Mouse (Mus musculus): Measurements from ENCODE around the gene Etv2. TPM values are rescaled to one million over a fixed set of nuclear protein-coding genes. Genes with fewer than 3 reads are reported as not detected.

The Etv2 gene
- total RNA-seq, 2 experiments from 2014 or later = not detected

DNA sequence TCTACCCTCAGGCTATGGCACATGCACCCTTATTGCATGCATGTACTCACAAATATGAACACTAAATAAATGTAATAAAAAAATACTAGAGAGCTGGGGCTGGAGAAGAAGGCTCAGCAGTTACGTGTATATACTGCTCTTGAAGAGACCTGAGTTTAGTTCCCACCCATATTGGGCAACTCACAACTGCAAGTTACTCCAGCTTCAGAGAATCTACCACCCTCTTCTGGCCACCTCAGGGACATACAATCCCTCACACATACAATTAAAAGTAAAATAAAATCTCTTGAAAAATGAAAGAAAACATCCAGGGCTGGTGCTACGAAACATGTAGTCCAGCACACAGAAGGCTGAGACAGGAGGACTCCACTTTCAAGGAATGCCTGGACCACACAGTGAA is 21.2 kb downstream of the Etv2 start:
- no peak for DNase-seq (ENCODE audit: low spot score in 2 of 2)

- peak; percentile 58 to 67 for DNase-seq (ENCODE audit: low spot score in 2 of 2)
These were observed 22.0 kb downstream of the Etv2 start for GRCm38 (mm10) chr7:30613529-30614112.

- no peak for DNase-seq (ENCODE audit: low spot score in 2 of 2)
These were observed 22.8 kb downstream of the Etv2 start, which contains the start of gene Upk1a for GRCm38 (mm10) chr7:30612654-30613402. TSS of gene Upk1a (minus strand) at chr7:30612847.

DNA sequence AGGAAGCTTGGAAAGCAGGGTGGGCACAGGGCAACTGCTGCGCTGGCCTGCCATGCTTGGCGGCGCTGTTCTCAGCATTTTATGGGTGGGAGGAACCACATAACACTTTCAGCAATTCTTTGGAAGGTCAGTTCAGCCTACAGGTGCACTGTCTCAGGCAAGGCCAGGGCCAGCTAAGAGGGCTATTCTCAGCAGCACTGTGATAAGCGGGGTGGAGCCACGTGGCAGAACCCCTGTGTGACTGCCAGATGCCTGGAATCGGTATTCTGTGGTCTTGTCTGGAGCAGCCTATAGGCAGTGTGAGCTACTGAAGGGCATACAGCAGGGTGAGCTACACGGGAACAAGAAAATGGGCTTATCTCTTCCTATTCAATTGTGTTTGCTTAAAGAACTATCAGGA is 25.6 kb downstream of the Etv2 start:
- no peak for DNase-seq (ENCODE audit: low spot score in 2 of 2)

GRCm38 (mm10) chr7:30608476-30608875 is 27.2 kb downstream of the Etv2 start:
- no peak for DNase-seq (ENCODE audit: low spot score in 2 of 2)

DNA sequence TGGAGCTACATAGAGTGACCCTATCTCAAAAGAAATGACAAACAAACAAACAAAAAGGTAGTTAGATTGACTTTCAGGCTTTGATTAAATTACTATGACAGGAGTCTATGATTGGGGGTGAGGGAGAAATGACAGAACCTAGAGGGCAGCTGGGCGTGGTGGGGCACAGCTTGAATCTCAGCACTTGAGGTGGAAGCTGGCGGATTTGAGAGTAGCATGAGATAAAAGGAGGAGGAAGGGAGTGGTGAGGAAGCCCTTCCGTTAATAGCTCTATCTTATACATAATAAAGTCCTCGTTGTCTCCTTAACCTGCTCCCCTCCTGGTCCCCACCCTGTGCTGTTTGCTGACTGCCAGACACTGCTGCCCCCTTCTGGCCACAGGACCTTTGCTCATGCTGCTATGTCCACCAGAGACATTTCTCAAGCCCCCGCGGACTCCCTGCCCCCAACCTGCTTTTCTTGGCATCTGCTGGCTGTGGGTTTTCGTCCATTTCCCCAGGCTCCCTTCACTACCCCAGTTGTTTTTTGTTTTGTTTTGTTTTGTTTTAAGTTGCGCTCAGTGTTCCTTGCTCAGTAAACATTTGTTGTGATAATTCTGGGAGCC is 27.8 kb downstream of the Etv2 start:
- DNase-seq (ENCODE audit: low spot score in 2 of 2) = peak in 1 of 2 experiments; percentile 56

- no peak for DNase-seq (ENCODE audit: low spot score in 2 of 2)
These were observed 30.7 kb downstream of the Etv2 start for GRCm38 (mm10) chr7:30604944-30605343.

- no peak for DNase-seq (ENCODE audit: low spot score in 2 of 2)
These were observed 31.2 kb downstream of the Etv2 start for GRCm38 (mm10) chr7:30604424-30604823.

- DNase-seq (ENCODE audit: low spot score in 2 of 2) = no peak
These were observed 33.1 kb downstream of the Etv2 start for GRCm38 (mm10) chr7:30602583-30602982.

GRCm38 (mm10) chr7:30600651-30601050 is 35.0 kb downstream of the Etv2 start:
- DNase-seq (ENCODE audit: low spot score in 2 of 2) = no peak

- peak; percentile 78 to 82 for DNase-seq (ENCODE audit: low spot score in 2 of 2)
These were observed 35.7 kb downstream of the Etv2 start for GRCm38 (mm10) chr7:30599933-30600353.

- no peak for DNase-seq (ENCODE audit: low spot score in 2 of 2)
These were observed 36.9 kb downstream of the Etv2 start, which contains the start of gene Zbtb32 for GRCm38 (mm10) chr7:30598786-30599185. TSS of gene Zbtb32 (minus strand) at chr7:30598909.

GRCm38 (mm10) chr7:30596811-30597210 is 38.8 kb downstream of the Etv2 start:
- DNase-seq (ENCODE audit: low spot score in 2 of 2) = no peak

- DNase-seq (ENCODE audit: low spot score in 2 of 2) = no peak
These were observed 39.6 kb downstream of the Etv2 start for GRCm38 (mm10) chr7:30596093-30596492.

GRCm38 (mm10) chr7:30594510-30595024 is 41.1 kb downstream of the Etv2 start:
- no peak for DNase-seq (ENCODE audit: low spot score in 2 of 2)

DNA sequence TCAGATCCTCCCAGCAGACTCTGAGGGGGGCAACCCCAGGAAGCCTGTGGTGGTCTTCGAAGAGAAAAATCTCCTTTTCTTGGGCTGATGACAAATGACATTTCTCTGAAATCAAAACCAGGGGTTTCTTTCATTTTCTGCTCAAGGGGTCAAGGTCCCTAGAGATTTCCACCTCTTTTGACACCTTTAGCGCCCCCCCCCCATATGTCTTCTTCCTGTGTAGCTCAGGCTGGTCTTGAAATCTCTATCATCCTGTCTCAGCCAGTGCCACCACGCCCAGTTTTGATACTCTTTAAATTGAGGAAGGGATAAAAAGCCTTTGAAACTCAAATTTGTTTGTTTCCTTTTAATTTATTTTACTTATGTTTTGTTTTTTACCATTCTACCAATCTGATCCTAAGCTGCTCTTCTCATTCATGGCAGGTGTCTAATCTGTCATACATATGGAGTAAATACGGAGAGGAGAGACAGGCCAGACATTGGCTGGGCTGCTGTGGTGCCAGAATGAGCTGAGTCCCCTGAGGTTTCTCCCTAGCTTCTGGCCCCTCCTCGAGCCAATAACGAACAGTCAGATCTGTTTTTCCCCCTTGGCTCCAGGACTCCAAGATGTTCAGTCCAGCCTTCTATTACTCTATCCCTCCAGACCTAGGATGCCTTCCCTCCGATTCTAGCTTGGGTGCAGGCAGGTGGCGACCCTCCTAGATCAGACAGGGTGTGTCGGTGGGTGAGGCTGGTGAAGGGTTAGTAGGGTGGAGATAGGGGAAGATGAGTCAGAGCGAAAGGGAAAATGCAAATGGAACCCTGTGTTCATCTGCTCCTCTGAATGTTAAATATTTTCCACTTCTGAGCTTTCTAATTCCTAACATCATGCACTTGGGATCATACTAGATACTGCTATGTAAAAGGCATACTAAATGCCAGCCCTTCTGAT is 41.8 kb downstream of the Etv2 start:
- DNase-seq (ENCODE audit: low spot score in 2 of 2) = no peak

DNA sequence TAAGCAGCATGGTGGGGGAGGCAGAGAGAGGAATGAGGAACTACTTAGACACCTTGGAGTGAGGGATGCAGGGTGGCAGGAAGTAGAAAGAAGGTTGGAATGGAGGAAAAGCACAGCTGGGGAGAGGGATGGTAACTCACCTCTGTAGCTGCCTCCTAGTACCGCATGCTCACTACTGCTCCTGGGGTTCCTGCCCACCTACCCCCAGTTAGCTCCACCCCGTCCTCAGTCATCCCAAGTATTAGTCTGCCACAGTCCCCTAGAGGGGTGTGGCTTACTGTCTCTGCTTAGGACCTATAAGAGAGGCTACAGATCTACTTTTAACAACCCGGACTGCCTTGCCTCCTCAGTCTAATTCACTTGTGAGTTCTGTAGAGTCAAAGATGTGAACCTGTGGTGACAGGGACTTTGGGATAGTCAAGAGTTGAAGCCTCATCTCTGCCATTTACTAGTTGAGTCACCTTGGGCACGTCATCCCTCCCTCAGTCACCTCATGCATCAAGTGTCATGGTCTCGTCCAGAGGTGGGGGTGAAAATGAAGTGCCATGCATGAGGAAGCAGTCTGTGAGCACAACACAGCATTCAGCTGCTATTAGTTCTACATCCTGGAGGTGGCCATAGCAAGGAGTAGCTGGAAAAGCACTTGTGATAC is 42.8 kb downstream of the Etv2 start:
- no peak for DNase-seq (ENCODE audit: low spot score in 2 of 2)

GRCm38 (mm10) chr7:30591605-30591951 is 44.1 kb downstream of the Etv2 start:
- DNase-seq (ENCODE audit: low spot score in 2 of 2) = no peak

- peak in 1 of 2 experiments; percentile 2 for DNase-seq (ENCODE audit: low spot score in 2 of 2)
These were observed 44.6 kb downstream of the Etv2 start for GRCm38 (mm10) chr7:30590927-30591604.

All from adrenal gland, adult 18-20 months (tissue).